Mouse (Mus musculus) limb, embryonic 13.5 days (tissue): ENCODE measurements around the gene Gm20850. TPM values are rescaled to one million over a fixed set of nuclear protein-coding genes. Genes with fewer than 3 reads are reported as not detected.
"Not testable (repeated sequence)": the region's sequence is repeated elsewhere in the genome, so short reads cannot be mapped to it uniquely, and the experiment has no call there.

Source experiments
- ATAC-seq: fragments of 200-750 bp; cut with Nextera tagmentation; 2 replicates; pipeline ENCODE4 v1.8.0; 2017; ENCODE audit warnings: low read depth, moderate number of reproducible peaks, moderate TSS enrichment; ENCODE audit not compliant: low FRiP score
- H3K27ac ChIP-seq: fragments of 300-500 bp; sonication (generic); 2 replicates; pipeline ENCODE4 v1.5.1; 2015; ENCODE audit warnings: inconsistent platforms, mild to moderate bottlenecking, moderate library complexity
- H3K27me3 ChIP-seq: fragments of 300-500 bp; sonication (generic); 2 replicates; pipeline ENCODE4 v1.6.1; 2015; ENCODE audit warnings: mild to moderate bottlenecking, inconsistent platforms
- H3K36me3 ChIP-seq: fragments of 300-500 bp; sonication (generic); 2 replicates; pipeline ENCODE4 v1.6.1; 2015; ENCODE audit warnings: inconsistent platforms, mild to moderate bottlenecking, moderate library complexity
- H3K4me1 ChIP-seq: fragments of 300-500 bp; sonication (generic); 2 replicates; pipeline ENCODE4 v1.6.1; 2015; ENCODE audit warnings: inconsistent platforms
- H3K4me2 ChIP-seq: fragments of 300-500 bp; sonication (generic); replicated peaks from 2 replicates; pipeline ENCODE4 v1.6.1; 2015; ENCODE audit warnings: inconsistent platforms, mild to moderate bottlenecking, moderate library complexity
- H3K4me3 ChIP-seq: fragments of 300-500 bp; sonication (generic); 2 replicates; pipeline ENCODE4 v1.5.1; 2015; ENCODE audit warnings: moderate library complexity, mild to moderate bottlenecking, inconsistent platforms
- H3K9ac ChIP-seq: fragments of 300-500 bp; sonication (generic); 2 replicates; pipeline ENCODE4 v1.6.1; 2015; ENCODE audit warnings: mild to moderate bottlenecking, inconsistent platforms
- H3K9me3 ChIP-seq: fragments of 300-500 bp; sonication (generic); 2 replicates; pipeline ENCODE4 v1.6.1; 2016; ENCODE audit warnings: inconsistent platforms
- WGBS: fragments of 180-500 bp; shearing (Covaris S2); methylation state at CpG from one replicate; pipeline ENCODE4 v1.1.7; 2015; 5-methylcytosine and 5-hydroxymethylcytosine counted together
- polyA plus RNA-seq: library from polyadenylated mRNA; unstranded; fragments of >200 nt; fragmentation: Nextera tagmentation; extraction: Ambion mirVana; gene quantifications from 2 replicates; pipeline ENCODE4 v1.2.1, GENCODE M21; 2015

Gene Gm20850
- not detected in 2 replicates for polyA plus RNA-seq

- not testable (repeated sequence) for H3K9me3 ChIP-seq, H3K9ac ChIP-seq, H3K36me3 ChIP-seq, H3K4me2 ChIP-seq, ATAC-seq, H3K4me1 ChIP-seq, H3K27ac ChIP-seq, H3K4me3 ChIP-seq, H3K27me3 ChIP-seq
- WGBS = no CpG with 5 or more reads among the region's 6 CpGs
These were observed at the start of gene Gm20850 for GRCm38 (mm10) chrY:75715022-75715421. TSS of gene Gm20850 (plus strand) at chrY:75715322.
